Mouse (Mus musculus): Measurements from ENCODE around the gene Lcn10.

DNA sequence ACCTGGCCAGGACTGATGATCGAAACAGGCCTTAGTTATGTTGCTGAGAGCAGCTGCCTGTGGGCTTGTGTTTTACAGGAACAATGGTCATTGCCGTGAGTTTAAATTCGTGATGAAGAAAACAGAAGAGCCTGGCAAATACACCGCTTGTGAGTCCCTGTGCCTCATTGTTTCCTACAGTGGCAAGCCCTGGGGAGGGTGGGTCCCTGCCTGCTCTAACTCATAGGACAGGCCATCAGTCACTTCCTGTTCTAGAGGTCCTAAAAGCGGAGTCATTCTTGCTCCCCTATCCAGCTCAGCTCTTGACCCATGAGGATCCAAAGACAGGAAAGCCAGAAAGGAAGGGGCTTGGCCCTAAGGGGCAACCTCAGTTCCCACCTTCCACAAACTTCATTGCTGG, 18.5 kb downstream of the Lcn10 start:
- TF ChIP-seq CTCF (IDR thresholded peaks at IDR 0.05; ENCODE audit: extremely low read depth, insufficient read depth, insufficient read length, insufficient replicate concordance) (no peak), POLR2A (IDR thresholded peaks at IDR 0.05; ENCODE audit: low read depth, low read length) (no peak)
